Mouse (Mus musculus) testis, adult 2 months (tissue): ENCODE measurements around the gene Tcp10a. TPM values are rescaled to one million over a fixed set of nuclear protein-coding genes. Genes with fewer than 3 reads are reported as not detected.

Experiments
- polyA plus RNA-seq: library from polyadenylated mRNA; depleted of rRNA; stranded (reverse); fragments of >200 nt; gene quantifications from 2 replicates; pipeline ENCODE4 v1.2.3, GENCODE M21; 2012; rRNA removed

Gene Tcp10a
- polyA plus RNA-seq, 1 experiment, result 262 TPM

Other genes starting within 250 kb of the Tcp10a start
- gene Rps6ka2, start 154.5 kb upstream of the Tcp10a start, polyA plus RNA-seq, result 12.6 and 15.6 TPM in 2 replicates
- 17.9 and 19.0 TPM in 2 replicates for gene Ttll2, start 28.1 kb downstream of the Tcp10a start, polyA plus RNA-seq
- gene Gm49630, start 47.3 kb downstream of the Tcp10a start, polyA plus RNA-seq, result 2.3 and 2.4 TPM in 2 replicates
- gene Unc93a2, start 60.8 kb downstream of the Tcp10a start, polyA plus RNA-seq, result 10.4 and 10.7 TPM in 2 replicates